Mouse (Mus musculus) small intestine, adult 2 months (tissue): Measurements from ENCODE around the gene Thrsp.

Source experiments
- CTCF ChIP-seq: fragments of 200-500 bp; IDR thresholded peaks from 2 replicates; pipeline ENCODE4 v1.5.1; 2012; ENCODE audit warnings: low read depth, mild to moderate bottlenecking, control low read depth, inconsistent platforms, low read length, moderate library complexity, mixed read lengths; ENCODE audit not compliant: insufficient replicate concordance, insufficient read length; ENCODE audit errors: extremely low read depth
- POLR2A ChIP-seq: fragments of 200-500 bp; IDR thresholded peaks from 2 replicates; pipeline ENCODE4 v1.6.1; 2012; ENCODE audit warnings: low read depth, mild to moderate bottlenecking, control low read depth, inconsistent platforms, low read length, moderate library complexity

- TF ChIP-seq CTCF, result no peak
- no peak for TF ChIP-seq POLR2A
Observed at GRCm38 (mm10) chr7:97386106-97386805, 31.3 kb downstream of the Thrsp start.
